Mouse (Mus musculus): ENCODE data around the gene Olfr937.

Olfr937 gene

DNA sequence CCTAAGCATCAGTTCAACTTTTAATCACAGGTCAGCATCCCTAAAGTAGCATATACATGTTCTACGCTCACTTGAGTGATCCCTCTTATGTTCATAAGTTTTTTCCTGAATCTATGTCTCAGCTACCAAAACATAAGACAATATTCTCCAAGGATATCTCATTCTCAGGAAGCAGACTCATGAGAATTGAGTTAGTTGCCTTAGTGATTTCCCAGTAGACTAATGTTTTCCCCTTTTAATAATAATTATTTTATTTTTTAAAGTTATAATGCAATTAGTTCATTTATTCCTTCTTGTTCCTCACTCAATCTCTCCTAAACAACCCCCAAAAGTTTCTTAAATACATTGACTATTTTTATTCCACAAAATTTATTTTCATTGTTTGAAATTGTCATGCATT is at the start of gene Olfr937:
Olfr937 (minus strand) TSS at position 101 of the 400 bp plus-strand sequence.
- no peak for DNase-seq

DNA sequence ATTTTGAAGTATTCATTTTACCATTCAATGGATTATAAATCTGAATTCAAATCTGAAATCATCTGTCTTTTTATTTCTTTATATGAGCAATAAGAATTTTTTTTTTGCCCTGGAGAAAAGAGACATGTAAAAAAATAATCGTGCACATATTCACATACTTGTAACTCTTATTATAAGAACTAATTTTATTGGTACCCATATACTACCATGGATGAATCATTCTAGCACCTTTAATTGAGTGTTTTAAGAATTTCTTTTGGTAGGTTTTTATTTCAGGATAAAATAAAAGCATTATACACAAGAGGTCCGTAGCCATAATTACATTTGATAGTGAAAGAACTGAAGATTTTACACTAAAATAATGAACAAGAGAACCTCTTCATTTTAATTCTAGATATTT is 14.0 kb upstream of the Olfr937 start, which contains the start of gene Olfr938:
Olfr938 (minus strand) TSS at position 101 of the 400 bp plus-strand sequence.
- no peak for DNase-seq

DNA sequence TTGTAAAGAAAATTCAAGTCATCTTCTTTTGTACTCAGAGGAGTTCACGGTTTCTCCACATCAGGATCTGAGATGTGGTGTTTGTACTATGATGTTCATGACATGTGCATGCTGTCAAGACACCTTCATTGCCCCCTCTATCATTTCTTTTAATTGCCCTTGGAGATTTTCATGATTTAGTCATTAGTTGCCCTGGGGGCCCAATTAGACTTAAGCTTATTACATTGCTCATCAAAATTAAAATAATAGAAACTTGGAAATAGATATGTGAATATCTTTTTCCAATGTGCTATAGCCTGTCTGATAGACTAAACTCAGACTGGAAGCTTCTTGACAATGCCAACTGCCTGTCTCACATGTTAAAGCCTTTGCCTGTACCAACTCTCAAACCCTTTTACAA is 41.5 kb downstream of the Olfr937 start, which contains the start of gene Olfr146:
Olfr146 (minus strand) TSS at position 101 of the 400 bp plus-strand sequence.
- DNase-seq: no peak
